Mouse (Mus musculus) liver, embryonic 11.5 days (tissue): ENCODE results near the gene Nup214. TPM values are rescaled to one million over a fixed set of nuclear protein-coding genes. Genes with fewer than 3 reads are reported as not detected.

ENCODE experiments used
- ATAC-seq: fragments of 200-750 bp; cut with Nextera tagmentation; replicated peaks from 2 replicates; pipeline ENCODE4 v1.8.0; 2017; ENCODE audit warnings: moderate number of reproducible peaks, mild to moderate bottlenecking, moderate TSS enrichment, moderate library complexity; ENCODE audit not compliant: low FRiP score
- DNase-seq: peaks from one replicate; pipeline ENCODE4 v3.0.0-alpha.2; 2017; ENCODE audit warnings: low spot score
- H3K27ac ChIP-seq: fragments of 300-500 bp; sonication (generic); 2 replicates; pipeline ENCODE4 v1.5.1; 2014; ENCODE audit warnings: mild to moderate bottlenecking, low read depth, low read length, control low read depth
- H3K27me3 ChIP-seq: fragments of 300-500 bp; sonication (generic); replicated peaks from 2 replicates; pipeline ENCODE4 v1.6.1; 2014; ENCODE audit warnings: low read length, mixed read lengths; ENCODE audit not compliant: control insufficient read depth, insufficient read depth
- H3K36me3 ChIP-seq: fragments of 300-500 bp; sonication (generic); 2 replicates; pipeline ENCODE4 v1.6.1; 2014; ENCODE audit warnings: mild to moderate bottlenecking, low read length, moderate library complexity, mixed read lengths; ENCODE audit not compliant: control insufficient read depth, insufficient read depth
- H3K4me1 ChIP-seq: fragments of 300-500 bp; sonication (generic); replicated peaks from 2 replicates; pipeline ENCODE4 v1.6.1; 2014; ENCODE audit warnings: low read length, mixed read lengths; ENCODE audit not compliant: control insufficient read depth, insufficient read depth
- H3K4me2 ChIP-seq: fragments of 300-500 bp; sonication (generic); 2 replicates; pipeline ENCODE4 v1.6.1; 2014; ENCODE audit warnings: mild to moderate bottlenecking, control low read depth, moderate library complexity
- H3K4me3 ChIP-seq: fragments of 300-500 bp; sonication (generic); 2 replicates; pipeline ENCODE4 v1.5.1; 2014; ENCODE audit warnings: low read depth, low read length, control low read depth
- H3K9ac ChIP-seq: fragments of 300-500 bp; sonication (generic); 2 replicates; pipeline ENCODE4 v1.6.1; 2014; ENCODE audit warnings: low read depth, low read length, control low read depth
- H3K9me3 ChIP-seq: fragments of 300-500 bp; sonication (generic); 2 replicates; pipeline ENCODE4 v1.6.1; 2016; ENCODE audit warnings: low read length, inconsistent platforms, mixed read lengths; ENCODE audit not compliant: control insufficient read depth
- WGBS: fragments of 180-500 bp; shearing (Covaris S2); extraction: QIAGEN DNeasy Blood & Tissue Kit; methylation state at CpG from one replicate; pipeline ENCODE4 v1.1.7; 2014; 5-methylcytosine and 5-hydroxymethylcytosine counted together
- polyA plus RNA-seq: library from polyadenylated mRNA; unstranded; fragments of >200 nt; fragmentation: Nextera tagmentation; extraction: Ambion mirVana; gene quantifications from 2 replicates; pipeline ENCODE4 v1.2.1, GENCODE M21; 2014

The Nup214 gene
- polyA plus RNA-seq, 1 experiment from 2014 or later: 88.0 TPM

DNA sequence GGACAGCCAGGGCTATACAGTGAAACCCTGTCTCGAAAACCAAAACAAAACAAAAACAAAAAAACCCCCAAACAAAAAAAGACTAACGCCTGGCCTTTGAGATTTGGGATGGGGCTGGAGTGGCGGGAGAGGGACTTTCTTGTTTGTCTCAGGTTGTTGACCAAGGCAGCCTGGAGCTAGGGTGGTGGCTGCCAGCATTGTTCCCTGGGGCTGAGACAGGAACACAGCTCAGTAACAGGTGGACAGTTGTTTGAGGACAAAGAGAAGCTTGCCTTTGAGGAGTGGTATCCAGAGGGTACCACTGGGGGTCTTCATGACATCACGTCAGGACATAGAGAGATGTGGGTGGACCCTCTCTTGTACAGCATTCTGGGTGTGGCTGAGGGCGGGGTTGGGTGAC, 18.6 kb upstream of the Nup214 start:
- Histone ChIP-seq H3K4me1 (no peaks in the 10 kb centered on the region), H3K4me2 (no peak overlapping the region), H3K36me3 (no peaks in the 10 kb centered on the region), H3K27me3 (peaks cover 15% of the 10 kb centered on the region), H3K9me3 (no peaks in the 10 kb centered on the region), H3K27ac (no peak overlapping the region), H3K9ac (no peak overlapping the region), H3K4me3 (no peak overlapping the region)
- no peak for DNase-seq
- 72% methylated on average over 5 of the region's 5 CpGs for WGBS
- no peak for ATAC-seq

DNA sequence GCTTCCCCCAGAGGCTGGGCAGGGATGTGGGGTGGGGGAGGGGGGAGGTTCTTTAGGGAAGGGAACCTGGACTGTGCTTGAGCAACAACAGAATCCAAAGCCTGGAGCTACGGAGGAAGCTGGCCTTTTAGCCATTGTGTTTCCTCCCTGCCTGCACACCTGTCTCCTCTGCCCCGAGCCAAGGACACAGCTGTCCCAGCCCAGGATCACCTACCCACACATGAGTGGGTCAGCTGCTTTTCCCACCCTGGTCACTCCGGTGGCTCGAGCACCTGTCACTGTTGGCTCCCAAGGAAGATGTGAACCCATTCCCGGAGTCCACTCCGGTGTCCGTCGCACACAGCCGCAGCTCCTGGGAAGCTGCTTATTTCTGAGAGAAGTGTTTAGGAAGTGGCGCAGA, 17.0 kb upstream of the Nup214 start:
- H3K9ac ChIP-seq: no peak overlapping the region
- DNase-seq (no peak), ATAC-seq (no peak)
- H3K36me3 ChIP-seq: no peaks in the 10 kb centered on the region
- H3K27me3 ChIP-seq: peaks cover 1% of the 10 kb centered on the region
- H3K4me2 ChIP-seq: no peak overlapping the region
- H3K4me1 ChIP-seq: no peaks in the 10 kb centered on the region
- no peak overlapping the region for H3K27ac ChIP-seq
- no peak overlapping the region for H3K4me3 ChIP-seq
- WGBS: 84% methylated on average over 10 of the region's 10 CpGs
- H3K9me3 ChIP-seq: no peaks in the 10 kb centered on the region

DNA sequence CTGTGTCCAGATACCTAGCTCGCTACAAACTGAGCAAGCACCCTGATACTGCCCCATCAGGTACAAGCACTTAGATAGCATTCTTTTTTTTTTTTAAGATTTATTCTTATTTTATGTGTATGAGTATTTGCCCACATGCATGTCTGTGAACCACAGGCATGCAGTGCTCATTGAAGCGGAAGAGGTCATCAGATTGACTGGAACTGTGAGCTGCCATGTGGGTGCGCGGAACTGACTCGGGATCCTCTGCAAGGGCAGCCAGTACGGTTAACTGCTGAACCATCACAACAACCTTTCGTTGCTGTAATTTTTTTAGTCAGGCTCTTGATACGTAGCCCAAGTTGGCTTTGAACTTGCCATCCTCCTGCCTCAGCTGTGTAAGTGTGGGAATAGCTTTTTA, 13.2 kb upstream of the Nup214 start:
- no peak overlapping the region for H3K4me3 ChIP-seq
- no peaks in the 10 kb centered on the region for H3K36me3 ChIP-seq
- 95% methylated on average over 8 of the region's 8 CpGs for WGBS
- no peaks in the 10 kb centered on the region for H3K27me3 ChIP-seq
- H3K9ac ChIP-seq: no peak overlapping the region
- no peaks in the 10 kb centered on the region for H3K4me1 ChIP-seq
- H3K4me2 ChIP-seq: no peak overlapping the region
- DNase-seq (no peak), ATAC-seq (no peak)
- no peak overlapping the region for H3K27ac ChIP-seq
- H3K9me3 ChIP-seq: no peaks in the 10 kb centered on the region

DNA sequence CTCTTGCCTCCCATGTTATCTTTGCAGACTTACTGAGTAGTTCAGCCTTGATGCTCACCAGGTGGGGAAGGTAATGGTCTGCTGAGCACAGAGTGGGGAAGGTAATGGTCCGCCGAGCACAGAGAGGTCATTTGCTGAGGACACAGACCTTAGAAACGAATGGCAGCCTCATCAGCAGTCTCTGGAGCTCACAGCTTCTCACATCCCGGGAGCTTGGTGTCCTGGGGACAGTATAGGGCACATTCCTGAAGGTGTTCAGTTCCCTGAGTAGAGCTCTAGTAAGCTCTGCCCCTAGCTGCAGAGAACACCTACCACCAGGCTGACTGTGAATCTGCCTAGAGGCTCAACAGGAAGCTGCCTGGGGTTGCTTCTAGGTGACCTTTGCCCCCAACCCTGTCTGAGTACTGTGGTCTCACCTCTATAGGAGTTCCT, 12.4 kb upstream of the Nup214 start:
- WGBS: 66% methylated on average over 4 of the region's 4 CpGs
- no peak for DNase-seq

DNA sequence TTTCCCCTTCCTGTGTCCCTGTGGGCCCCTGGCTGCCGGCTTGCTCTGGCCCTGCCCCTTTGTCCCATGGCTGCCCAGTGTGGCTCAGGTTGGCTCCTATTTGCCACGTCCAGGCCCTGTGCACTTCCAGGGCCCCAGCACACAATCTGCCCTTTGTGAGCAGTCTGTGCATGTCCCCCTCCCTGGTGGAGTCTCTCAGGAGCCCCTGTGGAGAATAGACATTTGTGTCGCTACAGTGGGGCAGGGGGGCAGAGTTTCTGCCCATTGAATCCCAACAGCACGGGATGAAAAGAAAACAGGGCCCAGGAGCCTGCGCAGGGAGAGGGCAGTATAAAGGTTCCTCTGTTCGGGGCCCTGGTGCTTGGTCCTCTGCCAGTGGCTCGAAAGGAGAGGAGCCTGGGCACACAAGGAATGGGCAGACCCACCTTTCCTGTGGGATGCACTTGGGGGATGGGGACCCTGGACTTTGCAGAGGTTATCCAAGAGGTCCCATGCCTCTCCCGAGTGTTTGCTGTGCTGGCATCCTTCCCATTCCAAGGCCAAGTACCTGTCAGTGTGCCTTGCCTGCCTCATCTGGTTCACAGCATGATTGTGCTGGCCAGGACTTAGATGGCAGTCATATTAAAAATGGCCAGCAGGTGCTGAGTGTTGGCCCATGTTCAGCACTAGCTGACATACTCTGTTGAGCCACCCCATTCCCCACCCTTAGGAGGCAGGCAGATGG, 11.6 kb upstream of the Nup214 start:
- no peak for ATAC-seq
- no peak overlapping the region for H3K27ac ChIP-seq
- no peak for DNase-seq

More for the DNA sequence above, 12.4 kb upstream of the Nup214 start:
- Histone ChIP-seq H3K27me3 (no peaks in the 10 kb centered on the region), H3K4me3 (no peak overlapping the region), H3K36me3 (no peaks in the 10 kb centered on the region), H3K4me1 (no peaks in the 10 kb centered on the region), H3K27ac (no peak overlapping the region), H3K9me3 (no peaks in the 10 kb centered on the region), H3K4me2 (no peak overlapping the region), H3K9ac (no peak overlapping the region)
- ATAC-seq: no peak

DNA sequence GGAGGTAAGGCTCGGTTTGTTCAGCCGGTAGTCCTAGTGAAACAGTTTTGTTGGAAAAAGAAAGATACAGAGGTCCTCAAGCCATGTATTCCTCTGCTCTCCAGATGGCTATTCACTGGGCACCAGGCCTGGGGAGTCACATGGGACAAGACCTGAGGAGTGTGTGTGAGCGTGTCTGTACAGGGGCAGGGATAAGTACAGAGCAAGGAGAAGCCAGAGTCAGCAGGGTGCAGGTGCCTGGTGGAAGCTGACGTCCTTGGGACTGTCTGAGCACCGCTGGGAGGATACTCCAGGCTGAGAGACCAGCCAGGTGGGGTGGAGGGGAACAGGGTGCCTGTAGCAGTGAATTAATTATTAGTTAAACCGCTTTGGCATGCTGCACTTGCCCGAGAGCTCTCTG, 10.7 kb upstream of the Nup214 start:
- Histone ChIP-seq H3K27ac (no peak overlapping the region), H3K9me3 (no peaks in the 10 kb centered on the region), H3K4me3 (no peak overlapping the region), H3K4me2 (no peak overlapping the region), H3K4me1 (no peaks in the 10 kb centered on the region), H3K27me3 (no peaks in the 10 kb centered on the region), H3K9ac (no peak overlapping the region), H3K36me3 (no peaks in the 10 kb centered on the region)
- no peak for ATAC-seq
- DNase-seq: no peak
- 77% methylated on average over 7 of the region's 7 CpGs for WGBS

More for the DNA sequence above, 11.6 kb upstream of the Nup214 start:
- Histone ChIP-seq H3K27me3 (no peaks in the 10 kb centered on the region), H3K36me3 (no peaks in the 10 kb centered on the region), H3K4me2 (no peak overlapping the region), H3K9me3 (no peaks in the 10 kb centered on the region), H3K4me1 (no peaks in the 10 kb centered on the region), H3K4me3 (no peak overlapping the region), H3K9ac (no peak overlapping the region)
- WGBS: 75% methylated on average over 8 of the region's 8 CpGs

DNA sequence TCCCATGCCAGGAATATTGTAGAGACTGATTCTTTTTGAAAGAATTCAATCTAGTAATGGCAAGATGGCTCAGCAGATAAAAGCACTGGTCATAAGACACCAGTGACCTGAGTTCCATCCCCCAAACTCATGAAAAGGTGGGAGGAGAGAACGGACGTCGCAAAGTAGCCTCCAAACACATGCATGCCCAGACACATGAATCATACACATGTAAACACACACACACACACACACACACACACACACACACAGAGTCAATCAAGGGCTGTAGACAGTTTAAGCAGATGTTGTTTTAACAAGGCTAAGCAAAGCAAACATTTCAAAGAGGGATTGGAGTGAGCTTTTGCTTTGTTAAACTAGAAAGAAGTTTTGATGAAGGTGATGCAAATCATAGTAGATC, 10.0 kb upstream of the Nup214 start:
- Histone ChIP-seq H3K4me1 (no peaks in the 10 kb centered on the region), H3K27me3 (no peaks in the 10 kb centered on the region), H3K9ac (no peak overlapping the region), H3K27ac (no peak overlapping the region), H3K36me3 (no peaks in the 10 kb centered on the region), H3K4me3 (no peak overlapping the region), H3K9me3 (no peaks in the 10 kb centered on the region), H3K4me2 (no peak overlapping the region)
- WGBS: 84% methylated on average over 3 of the region's 3 CpGs
- no peak for ATAC-seq
- no peak for DNase-seq

DNA sequence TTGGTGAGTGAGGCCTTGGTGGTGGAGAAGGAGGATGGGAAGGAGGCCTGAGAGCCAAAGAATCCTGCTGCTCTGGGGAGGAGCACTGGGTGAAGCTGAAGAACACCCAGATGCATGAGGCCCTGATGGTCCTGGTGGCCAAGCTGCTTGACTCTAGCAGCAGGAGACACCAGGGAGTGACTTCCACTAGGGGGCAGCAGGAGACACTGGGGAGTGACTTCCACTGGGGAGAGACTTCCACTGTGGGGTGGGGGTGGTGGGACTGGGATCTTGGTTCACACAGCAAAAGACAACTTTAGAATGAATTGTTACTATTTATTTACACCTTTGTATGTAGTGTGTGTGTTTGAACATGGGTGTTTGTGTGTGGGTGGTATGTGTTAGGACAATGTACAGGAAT, 9.1 kb upstream of the Nup214 start:
- Histone ChIP-seq H3K9ac (no peak overlapping the region), H3K9me3 (no peaks in the 10 kb centered on the region), H3K27me3 (no peaks in the 10 kb centered on the region), H3K4me1 (no peaks in the 10 kb centered on the region), H3K4me2 (no peak overlapping the region), H3K36me3 (no peaks in the 10 kb centered on the region), H3K4me3 (no peak overlapping the region), H3K27ac (no peak overlapping the region)
- ATAC-seq: no peak
- no peak for DNase-seq

DNA sequence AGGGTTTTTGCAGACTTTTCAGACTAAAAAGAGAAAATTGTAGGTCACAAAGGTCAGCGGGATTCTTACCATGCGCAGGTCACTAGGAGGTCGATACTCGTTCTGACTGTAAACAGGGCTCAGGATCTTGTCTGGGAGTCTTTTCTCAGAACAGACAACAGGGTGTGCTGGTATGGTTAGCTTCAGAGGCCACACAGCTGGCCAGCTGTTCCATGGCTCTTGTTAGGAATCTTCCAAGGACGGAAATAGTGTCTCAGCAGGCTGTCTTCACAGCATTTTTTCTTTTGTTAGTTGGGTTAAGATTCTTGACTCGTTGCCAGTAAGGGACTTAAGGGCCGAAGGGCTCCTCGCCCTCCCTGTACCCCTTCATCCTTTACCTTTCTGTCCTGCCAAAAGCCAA, 7.4 kb upstream of the Nup214 start:
- Histone ChIP-seq H3K4me1 (no peaks in the 10 kb centered on the region), H3K4me3 (no peak overlapping the region), H3K27me3 (no peaks in the 10 kb centered on the region), H3K36me3 (no peaks in the 10 kb centered on the region), H3K9ac (no peak overlapping the region), H3K4me2 (no peak overlapping the region), H3K9me3 (no peaks in the 10 kb centered on the region), H3K27ac (no peak overlapping the region)
- DNase-seq: no peak
- ATAC-seq: no peak
- WGBS: 77% methylated on average over 8 of the region's 8 CpGs
